ENCODE assay signal across 9 mouse cellular contexts in genomic region chr13:21321890-21322494, GRCm38 (mm10). TPM values are rescaled to one million over a fixed set of nuclear protein-coding genes. Genes with fewer than 3 reads are reported as not detected.
DNase-seq lines count a peak whose midpoint lies in the region; ATAC-seq and TF ChIP-seq lines count a peak whose summit lies in the region.
"Had no signal": no experiment of that assay in that cellular context is flagged by ENCODE, and none has a peak within 500 bp of the region (broad histone marks: within the 10 kb centered on the region; RNA-seq: fewer than 3 reads in every experiment).

No protein-coding gene starts in this region.

- H3K9ac ChIP-seq in kidney, postnatal 0 days (ENCODE audit: low read depth, low read length) = no peak overlapping the region
- peak overlapping the region; percentile 45; the same call in 1 of the 2 replicates for H3K9ac ChIP-seq in forebrain, postnatal 0 days
- no peak overlapping the region for H3K9ac ChIP-seq in liver, postnatal 0 days (replicated peaks)
- H3K9ac ChIP-seq in stomach, postnatal 0 days (ENCODE audit: low read length) = no peak overlapping the region

- no peaks in the 10 kb centered on the region for H3K27me3 ChIP-seq in kidney, postnatal 0 days (ENCODE audit: insufficient read depth, low read length)
- no peaks in the 10 kb centered on the region for H3K27me3 ChIP-seq in forebrain, postnatal 0 days (ENCODE audit: insufficient read depth, low read length)
- H3K27me3 ChIP-seq in liver, postnatal 0 days (ENCODE audit: insufficient read depth, low read length) = 0 out of 2 replicates have a peak, but pooled peaks cover 8% of the 10 kb centered on the region
- no peaks in the 10 kb centered on the region; the same call in 1 of the 2 replicates for H3K27me3 ChIP-seq in stomach, postnatal 0 days (ENCODE audit: control insufficient read depth, insufficient read depth, low read length)

- TF ChIP-seq EP300 in liver, postnatal 0 days (IDR thresholded peaks at IDR 0.05; ENCODE audit: low read depth) = no peak
- TF ChIP-seq EP300 in stomach, postnatal 0 days (optimal IDR thresholded peaks at IDR 0.05) = no peak

- H3K9me3 ChIP-seq in kidney, postnatal 0 days (replicated peaks; ENCODE audit: low read length) = no peaks in the 10 kb centered on the region
- H3K9me3 ChIP-seq in forebrain, postnatal 0 days (ENCODE audit: low read length) = no peaks in the 10 kb centered on the region
- no peaks in the 10 kb centered on the region for H3K9me3 ChIP-seq in liver, postnatal 0 days (ENCODE audit: low read length)
- H3K9me3 ChIP-seq in stomach, postnatal 0 days (ENCODE audit: control insufficient read depth, low read length) = no peaks in the 10 kb centered on the region

- H3K4me2 ChIP-seq in kidney, postnatal 0 days (ENCODE audit: low read length) = peak overlapping the region; percentile 49
- peak overlapping the region; percentile 49 for H3K4me2 ChIP-seq in forebrain, postnatal 0 days (ENCODE audit: low read depth)
- H3K4me2 ChIP-seq in liver, postnatal 0 days (ENCODE audit: low read depth, low read length) = peak overlapping the region; percentile 52
- peak overlapping the region; percentile 34; the same call in 1 of the 2 replicates for H3K4me2 ChIP-seq in stomach, postnatal 0 days (replicated peaks; ENCODE audit: low read depth)

- H3K4me3 ChIP-seq in kidney, postnatal 0 days (replicated peaks; ENCODE audit: low read depth, low read length) = peak overlapping the region; percentile 13; the same call in 1 of the 2 replicates
- peak overlapping the region; percentile 36 for H3K4me3 ChIP-seq in forebrain, postnatal 0 days (ENCODE audit: low read depth, low read length)
- H3K4me3 ChIP-seq in liver, postnatal 0 days (ENCODE audit: low read depth, low read length) = peak overlapping the region; percentile 13; the same call in 1 of the 2 replicates
- 0 out of 2 replicates have a peak overlapping the region, but pooled peaks have one; percentile 6 for H3K4me3 ChIP-seq in stomach, postnatal 0 days (ENCODE audit: low read depth, low read length)

- DNase-seq in kidney, postnatal 0 days (ENCODE audit: low spot score) = no peak
- no peak for DNase-seq in kidney, adult 9 months
- peak; percentile 34 for DNase-seq in cerebellum, adult 9-10 months
- DNase-seq in forebrain, postnatal 0 days = peak; percentile 18
- DNase-seq in liver, postnatal 0 days = no peak
- DNase-seq in stomach, postnatal 0 days (ENCODE audit: low spot score) = no peak
- no peak for DNase-seq in kidney, postnatal 14 days
- no peak for DNase-seq in thymus, postnatal 36 days

- 0 out of 2 replicates have a peak, but pooled peaks cover 4% of the 10 kb centered on the region for H3K4me1 ChIP-seq in kidney, postnatal 0 days (replicated peaks; ENCODE audit: insufficient read depth, low read length)
- no peaks in the 10 kb centered on the region for H3K4me1 ChIP-seq in forebrain, postnatal 0 days (ENCODE audit: insufficient read depth)
- H3K4me1 ChIP-seq in liver, postnatal 0 days (ENCODE audit: insufficient read depth) = peaks cover 4% of the 10 kb centered on the region
- no peaks in the 10 kb centered on the region for H3K4me1 ChIP-seq in stomach, postnatal 0 days (replicated peaks; ENCODE audit: control insufficient read depth, insufficient read depth)

- no peak for ATAC-seq in kidney, postnatal 0 days (replicated peaks; ENCODE audit: low FRiP score, low read depth)
- ATAC-seq in forebrain, postnatal 0 days = no peak
- no peak for ATAC-seq in liver, postnatal 0 days
- ATAC-seq in stomach, postnatal 0 days (ENCODE audit: low FRiP score, low TSS enrichment) = no peak

- no peak for TF ChIP-seq CTCF in kidney, postnatal 0 days (IDR thresholded peaks at IDR 0.05; ENCODE audit: low read depth)
- TF ChIP-seq CTCF in forebrain, postnatal 0 days (IDR thresholded peaks at IDR 0.05; ENCODE audit: low read depth) = no peak
- TF ChIP-seq CTCF in liver, postnatal 0 days (IDR thresholded peaks at IDR 0.05; ENCODE audit: low read depth) = no peak
- TF ChIP-seq CTCF in stomach, postnatal 0 days (IDR thresholded peaks at IDR 0.05; ENCODE audit: low read depth) = no peak

- 11% methylated on average over 18 of the region's 18 CpGs for WGBS in kidney, postnatal 0 days
- 4% methylated on average over 18 of the region's 18 CpGs for WGBS in forebrain, postnatal 0 days
- WGBS in liver, postnatal 0 days (ENCODE audit: insufficient replicate concordance) = 9% methylated on average over 18 of the region's 18 CpGs
- 9% methylated on average over 18 of the region's 18 CpGs for WGBS in stomach, postnatal 0 days

- H3K36me3 ChIP-seq in kidney, postnatal 0 days (ENCODE audit: insufficient read depth, low read length) = no peaks in the 10 kb centered on the region
- H3K36me3 ChIP-seq in forebrain, postnatal 0 days (ENCODE audit: insufficient read depth) = no peaks in the 10 kb centered on the region
- H3K36me3 ChIP-seq in liver, postnatal 0 days (replicated peaks; ENCODE audit: insufficient read depth, low read length) = no peaks in the 10 kb centered on the region
- H3K36me3 ChIP-seq in stomach, postnatal 0 days (ENCODE audit: control insufficient read depth, insufficient read depth, low read length) = no peaks in the 10 kb centered on the region

- H3K27ac ChIP-seq in kidney, postnatal 0 days = no peak overlapping the region
- no peak overlapping the region for H3K27ac ChIP-seq in forebrain, postnatal 0 days (ENCODE audit: low read depth, low read length)
- no peak overlapping the region for H3K27ac ChIP-seq in liver, postnatal 0 days (ENCODE audit: low read depth)
- no peak overlapping the region for H3K27ac ChIP-seq in stomach, postnatal 0 days (replicated peaks)
- H3K27ac ChIP-seq: macrophage had no signal

RNA-seq across cellular contexts. Expression of gene Gpx6, which starts 10.1 kb away (rescaled TPM):
- polyA plus RNA-seq in kidney, postnatal 0 days (2015; fragmentation: Nextera tagmentation; extraction: Ambion mirVana) = 57.5 and 67.8 TPM in 2 replicates
- total RNA-seq in forebrain, postnatal 0 days (2014; rRNA removed) = 0.15 TPM in 1 of 2 replicates, not detected in the other
- 0.11 and 0.14 TPM in 2 replicates for polyA plus RNA-seq in forebrain, postnatal 0 days (2015; fragmentation: Nextera tagmentation; extraction: Ambion mirVana)
- polyA plus RNA-seq in liver, postnatal 0 days (2015; fragmentation: Nextera tagmentation; extraction: Ambion mirVana) = 0.08 and 0.18 TPM in 2 replicates
- polyA plus RNA-seq in stomach, postnatal 0 days (2015; fragmentation: Nextera tagmentation; extraction: Ambion mirVana) = 0.07 TPM in 1 of 2 replicates, not detected in the other
- polyA plus RNA-seq: macrophage had no signal

RNA-seq across cellular contexts. Expression of gene Olfr1367, which starts 24.7 kb away (rescaled TPM):
- polyA plus RNA-seq in kidney, postnatal 0 days (2015; fragmentation: Nextera tagmentation; extraction: Ambion mirVana) = not detected in 2 replicates
- not detected in 2 replicates for total RNA-seq in forebrain, postnatal 0 days (2014; rRNA removed)
- polyA plus RNA-seq in forebrain, postnatal 0 days (2015; fragmentation: Nextera tagmentation; extraction: Ambion mirVana) = not detected in 2 replicates
- polyA plus RNA-seq in liver, postnatal 0 days (2015; fragmentation: Nextera tagmentation; extraction: Ambion mirVana) = not detected in 2 replicates
- not detected in 2 replicates for polyA plus RNA-seq in stomach, postnatal 0 days (2015; fragmentation: Nextera tagmentation; extraction: Ambion mirVana)
- polyA plus RNA-seq: macrophage had no signal

RNA-seq across cellular contexts. Expression of gene Gpx5, which starts 29.5 kb away (rescaled TPM):
- polyA plus RNA-seq in kidney, postnatal 0 days (2015; fragmentation: Nextera tagmentation; extraction: Ambion mirVana) = not detected in 2 replicates
- total RNA-seq in forebrain, postnatal 0 days (2014; rRNA removed) = not detected in 2 replicates
- not detected in 2 replicates for polyA plus RNA-seq in forebrain, postnatal 0 days (2015; fragmentation: Nextera tagmentation; extraction: Ambion mirVana)
- not detected in 2 replicates for polyA plus RNA-seq in liver, postnatal 0 days (2015; fragmentation: Nextera tagmentation; extraction: Ambion mirVana)
- polyA plus RNA-seq in stomach, postnatal 0 days (2015; fragmentation: Nextera tagmentation; extraction: Ambion mirVana) = 0.06 TPM in 1 of 2 replicates, not detected in the other
- polyA plus RNA-seq: macrophage had no signal

RNA-seq across cellular contexts. Expression of gene Zscan12, which starts 40.6 kb away (rescaled TPM):
- polyA plus RNA-seq in kidney, postnatal 0 days (2015; fragmentation: Nextera tagmentation; extraction: Ambion mirVana) = 9.7 and 10.0 TPM in 2 replicates
- 10.4 and 11.5 TPM in 2 replicates for total RNA-seq in forebrain, postnatal 0 days (2014; rRNA removed)
- polyA plus RNA-seq in forebrain, postnatal 0 days (2015; fragmentation: Nextera tagmentation; extraction: Ambion mirVana) = 7.2 and 8.1 TPM in 2 replicates
- 2.4 and 2.7 TPM in 2 replicates for polyA plus RNA-seq in liver, postnatal 0 days (2015; fragmentation: Nextera tagmentation; extraction: Ambion mirVana)
- 4.3 and 4.6 TPM in 2 replicates for polyA plus RNA-seq in stomach, postnatal 0 days (2015; fragmentation: Nextera tagmentation; extraction: Ambion mirVana)

Comparison
In these comparisons a context has a peak if more than half of its experiments do, and no peak if none do; other contexts are left out.
1. DNase-seq: peak in cerebellum, adult 9-10 months (single experiment) and forebrain, postnatal 0 days (single experiment); none in kidney, postnatal 0 days (single experiment), kidney, adult 9 months (single experiment), liver, postnatal 0 days (single experiment), stomach, postnatal 0 days (single experiment), kidney, postnatal 14 days (single experiment) and thymus, postnatal 36 days (0 of 2).
2. RNA of gene Gpx6, which starts 10.1 kb away (polyA plus RNA-seq): 57.5 to 67.8 TPM in kidney, postnatal 0 days; 0.08 to 0.18 TPM in liver, postnatal 0 days, 0.11 to 0.14 TPM in forebrain, postnatal 0 days and 0.07 TPM in stomach, postnatal 0 days; every median in the first group is over 10 times any median in the second.
3. Peak in every context shown above with its lines, with median percentiles within 50 percentile points of each other: H3K4me2 ChIP-seq and H3K4me3 ChIP-seq.